Mouse (Mus musculus) C3H10T1/2 (cell line): Measurements from ENCODE around the gene Tnks1bp1. TPM values are rescaled to one million over a fixed set of nuclear protein-coding genes. Genes with fewer than 3 reads are reported as not detected.

Experiments
- polyA plus RNA-seq, 2 experiments: library from polyadenylated mRNA; unstranded; fragments of >200 nt; fragmentation: generic; extraction: Trizol; gene quantifications; one replicate each; pipeline ENCODE4 v1.2.1; 2012; ENCODE audit warnings: missing spikeins in 2 of 2

The Tnks1bp1 gene
- 10 to 100 TPM; 28.7 to 77.9 TPM for polyA plus RNA-seq

GRCm38 (mm10) chr2:85047596-85048167 is at the start of gene Tnks1bp1:
Tnks1bp1 (plus strand) TSS chr2:85048022.

GRCm38 (mm10) chr2:85037047-85038026 is 10.5 kb upstream of the Tnks1bp1 start, which contains the start of the genes Ssrp1 and P2rx3:
Ssrp1 (plus strand) TSS chr2:85037234.
P2rx3 (minus strand) TSS chr2:85037462.

Other genes with a start within 250 kb of the Tnks1bp1 start
- 10 to 100 TPM; 19.6 to 59.5 TPM for gene Ube2l6, start 249.2 kb upstream of the Tnks1bp1 start, polyA plus RNA-seq
- under 1 TPM; 0.02 TPM for gene Smtnl1, start 225.4 kb upstream of the Tnks1bp1 start, polyA plus RNA-seq
- 10 to 100 TPM; 24.3 to 35.2 TPM for gene Timm10, start 221.0 kb upstream of the Tnks1bp1 start, polyA plus RNA-seq
- gene Slc43a1, start 209.2 kb upstream of the Tnks1bp1 start, polyA plus RNA-seq = under 1 TPM; 0.01 to 0.04 TPM
- 1 to 10 TPM in 1 of 2 experiments, under 1 TPM in 1; 0.43 to 7.1 TPM for gene Rtn4rl2, start 161.3 kb upstream of the Tnks1bp1 start, polyA plus RNA-seq
- 10 to 100 TPM in 1 of 2 experiments, 1 to 10 TPM in 1; 6.8 to 22.7 TPM for gene Slc43a3, start 111.4 kb upstream of the Tnks1bp1 start, polyA plus RNA-seq
- gene Prg2, start 67.6 kb upstream of the Tnks1bp1 start, polyA plus RNA-seq = under 1 TPM in 1 of 2 experiments, not detected in 1; 0.06 TPM
- gene Prg3, start 59.8 kb upstream of the Tnks1bp1 start, polyA plus RNA-seq = not detected
- gene Ssrp1, start 10.8 kb upstream of the Tnks1bp1 start, polyA plus RNA-seq = 100 to 1,000 TPM; 109 to 113 TPM
- under 1 TPM; 0.01 to 0.24 TPM for gene P2rx3, start 10.6 kb upstream of the Tnks1bp1 start, polyA plus RNA-seq
- gene Aplnr, start 88.2 kb downstream of the Tnks1bp1 start, polyA plus RNA-seq = under 1 TPM; 0.01 to 0.12 TPM
- under 1 TPM in 1 of 2 experiments, not detected in 1; 0.04 TPM for gene Lrrc55, start 149.2 kb downstream of the Tnks1bp1 start, polyA plus RNA-seq